Mouse (Mus musculus) adrenal gland, adult 8-10 months (tissue): ENCODE data around the gene Myof. TPM values are rescaled to one million over a fixed set of nuclear protein-coding genes. Genes with fewer than 3 reads are reported as not detected.
A peak's percentile ranks its signal among the peaks of the same experiment; 100 is the strongest.

Source experiments
- DNase-seq: peaks from one replicate; pipeline ENCODE4 v3.0.0; 2022
- total RNA-seq, 4 experiments: library from RNA; stranded (reverse); gene quantifications; 2 replicates each; pipeline ENCODE4 v1.2.4; 2022

Gene Myof
- total RNA-seq, 4 experiments from 2014 or later = 33.4 to 102 (median 63.6) TPM

GRCm38 (mm10) chr19:38042261-38042722 lies 1.1 kb downstream of the Myof start:
- no peak for DNase-seq

GRCm38 (mm10) chr19:38038267-38038666 lies 5.1 kb downstream of the Myof start:
- no peak for DNase-seq

GRCm38 (mm10) chr19:38035766-38036165 lies 7.6 kb downstream of the Myof start:
- DNase-seq = no peak

- peak; percentile 44 for DNase-seq
Measured at GRCm38 (mm10) chr19:38034696-38035095, 8.7 kb downstream of the Myof start.

- DNase-seq = no peak
Measured at GRCm38 (mm10) chr19:38033735-38034057, 9.7 kb downstream of the Myof start.

- DNase-seq = no peak
Measured at GRCm38 (mm10) chr19:38032993-38033734, 10.2 kb downstream of the Myof start.

GRCm38 (mm10) chr19:38031144-38031543 lies 12.2 kb downstream of the Myof start:
- no peak for DNase-seq

- DNase-seq = peak; percentile 40
Measured at GRCm38 (mm10) chr19:38030673-38031137, 12.7 kb downstream of the Myof start.

- no peak for DNase-seq
Measured at GRCm38 (mm10) chr19:38029871-38030270, 13.5 kb downstream of the Myof start.

GRCm38 (mm10) chr19:38029292-38029691 lies 14.1 kb downstream of the Myof start:
- DNase-seq = no peak

- no peak for DNase-seq
Measured at GRCm38 (mm10) chr19:38027881-38028521, 15.4 kb downstream of the Myof start.

- DNase-seq = no peak
Measured at GRCm38 (mm10) chr19:38027389-38027788, 16.0 kb downstream of the Myof start.

GRCm38 (mm10) chr19:38026211-38026624 lies 17.2 kb downstream of the Myof start:
- no peak for DNase-seq

GRCm38 (mm10) chr19:38025254-38026041 lies 17.9 kb downstream of the Myof start:
- no peak for DNase-seq

GRCm38 (mm10) chr19:38023603-38024002 lies 19.8 kb downstream of the Myof start:
- no peak for DNase-seq

GRCm38 (mm10) chr19:38022710-38023109 lies 20.7 kb downstream of the Myof start:
- no peak for DNase-seq

- DNase-seq = no peak
Measured at GRCm38 (mm10) chr19:38015873-38016254, 27.5 kb downstream of the Myof start.

GRCm38 (mm10) chr19:38015180-38015872 lies 28.1 kb downstream of the Myof start:
- peak; percentile 67 for DNase-seq

- no peak for DNase-seq
Measured at GRCm38 (mm10) chr19:38014443-38014842, 28.9 kb downstream of the Myof start.

- DNase-seq = no peak
Measured at GRCm38 (mm10) chr19:38011379-38011778, 32.0 kb downstream of the Myof start.

GRCm38 (mm10) chr19:38004809-38005380 lies 38.5 kb downstream of the Myof start:
- no peak for DNase-seq
